Mouse (Mus musculus): Measurements from ENCODE around the gene Nploc4.

The Nploc4 gene

GRCm38 (mm10) chr11:120377337-120377736 lies 60.2 kb downstream of the Nploc4 start:
- peak; percentile 95 for DNase-seq

- peak; percentile 91 for DNase-seq
Observed at GRCm38 (mm10) chr11:120376302-120377160, 61.0 kb downstream of the Nploc4 start.

GRCm38 (mm10) chr11:120375324-120375723 lies 62.2 kb downstream of the Nploc4 start:
- DNase-seq, result peak; percentile 91

GRCm38 (mm10) chr11:120373820-120374586 lies 63.5 kb downstream of the Nploc4 start:
- peak; percentile 97 for DNase-seq

GRCm38 (mm10) chr11:120373025-120373424 lies 64.5 kb downstream of the Nploc4 start:
- no peak for DNase-seq

- peak; percentile 96 for DNase-seq
Observed at GRCm38 (mm10) chr11:120369656-120370055, 67.9 kb downstream of the Nploc4 start.

GRCm38 (mm10) chr11:120366443-120367027 lies 71.0 kb downstream of the Nploc4 start:
- DNase-seq, result no peak

- DNase-seq, result no peak
Observed at GRCm38 (mm10) chr11:120362891-120363290, 74.6 kb downstream of the Nploc4 start.

GRCm38 (mm10) chr11:120361295-120361694 lies 76.2 kb downstream of the Nploc4 start, which contains the start of gene Fscn2:
Fscn2 (plus strand) TSS chr11:120361534.
- DNase-seq, result no peak

GRCm38 (mm10) chr11:120360755-120361154 lies 76.8 kb downstream of the Nploc4 start:
- DNase-seq, result no peak

GRCm38 (mm10) chr11:120360062-120360461 lies 77.4 kb downstream of the Nploc4 start:
- DNase-seq, result peak; percentile 98

GRCm38 (mm10) chr11:120359391-120359790 lies 78.1 kb downstream of the Nploc4 start:
- peak; percentile 97 for DNase-seq

- DNase-seq, result peak; percentile 98
Observed at GRCm38 (mm10) chr11:120357791-120358401, 79.6 kb downstream of the Nploc4 start.

- DNase-seq, result peak; percentile 88
Observed at GRCm38 (mm10) chr11:120356900-120357299, 80.6 kb downstream of the Nploc4 start.

- peak; percentile 90 for DNase-seq
Observed at GRCm38 (mm10) chr11:120356319-120356840, 81.1 kb downstream of the Nploc4 start.

GRCm38 (mm10) chr11:120355277-120356039 lies 82.0 kb downstream of the Nploc4 start:
- peak; percentile 91 for DNase-seq

GRCm38 (mm10) chr11:120354304-120355276 lies 82.9 kb downstream of the Nploc4 start:
- peak; percentile 92 for DNase-seq

- peak; percentile 99 for DNase-seq
Observed at GRCm38 (mm10) chr11:120353500-120354303, 83.8 kb downstream of the Nploc4 start.

GRCm38 (mm10) chr11:120352571-120353290 lies 84.8 kb downstream of the Nploc4 start:
- peak; percentile 97 for DNase-seq

All from heart, adult 11 months (tissue).